Mouse (Mus musculus): Measurements from ENCODE around the gene Osgin1.

- TF ChIP-seq CTCF (IDR thresholded peaks at IDR 0.05; ENCODE audit: borderline replicate concordance, extremely low read depth, insufficient read depth, insufficient read length): peak; percentile 89
- TF ChIP-seq POLR2A (IDR thresholded peaks at IDR 0.05; ENCODE audit: borderline replicate concordance, extremely low read depth, insufficient read depth, insufficient read length, poor library complexity, severe bottlenecking): no peak
Observed at GRCm38 (mm10) chr8:119446211-119446989, 12.5 kb downstream of the Osgin1 start, which contains the start of gene Necab2.
